Mouse (Mus musculus) liver, postnatal 0 days (tissue): ENCODE data around the gene 4933417A18Rik. TPM values are rescaled to one million over a fixed set of nuclear protein-coding genes. Genes with fewer than 3 reads are reported as not detected.
"Not testable (repeated sequence)": the region's sequence is repeated elsewhere in the genome, so short reads cannot be mapped to it uniquely, and the experiment has no call there.

Experiments used
- ATAC-seq: fragments of 200-750 bp; cut with Nextera tagmentation; 2 replicates; pipeline ENCODE4 v1.8.0; 2017; ENCODE audit warnings: mild to moderate bottlenecking, moderate library complexity
- DNase-seq: peaks from one replicate; pipeline ENCODE4 v3.0.0-alpha.2; 2016
- H3K27ac ChIP-seq: fragments of 300-500 bp; sonication (generic); 2 replicates; pipeline ENCODE4 v1.5.1; 2014; ENCODE audit warnings: antibody characterized with exemption, moderate library complexity, mild to moderate bottlenecking, low read depth
- H3K27me3 ChIP-seq: fragments of 300-500 bp; sonication (generic); 2 replicates; pipeline ENCODE4 v1.6.1; 2014; ENCODE audit warnings: low read length, control low read depth, mixed read lengths; ENCODE audit not compliant: insufficient read depth
- H3K36me3 ChIP-seq: fragments of 300-500 bp; sonication (generic); replicated peaks from 2 replicates; pipeline ENCODE4 v1.6.1; 2014; ENCODE audit warnings: mild to moderate bottlenecking, control low read depth, low read length, moderate library complexity, mixed read lengths; ENCODE audit not compliant: insufficient read depth
- H3K4me1 ChIP-seq: fragments of 300-500 bp; sonication (generic); 2 replicates; pipeline ENCODE4 v1.6.1; 2014; ENCODE audit warnings: antibody characterized with exemption, mild to moderate bottlenecking, control low read depth; ENCODE audit not compliant: insufficient read depth
- H3K4me2 ChIP-seq: fragments of 300-500 bp; sonication (generic); 2 replicates; pipeline ENCODE4 v1.6.1; 2014; ENCODE audit warnings: low read depth, mild to moderate bottlenecking, low read length, moderate library complexity, mixed read lengths
- H3K4me3 ChIP-seq: fragments of 300-500 bp; sonication (generic); 2 replicates; pipeline ENCODE4 v1.5.1; 2014; ENCODE audit warnings: low read depth, low read length
- H3K9ac ChIP-seq: fragments of 300-500 bp; sonication (generic); replicated peaks from 2 replicates; pipeline ENCODE4 v1.6.1; 2014; ENCODE audit warnings: mild to moderate bottlenecking, moderate library complexity
- H3K9me3 ChIP-seq: fragments of 300-500 bp; sonication (generic); 2 replicates; pipeline ENCODE4 v1.6.1; 2016; ENCODE audit warnings: mild to moderate bottlenecking, control low read depth, low read length, mixed read lengths
- CTCF ChIP-seq: sonication (generic); IDR thresholded peaks from 2 replicates; pipeline ENCODE4 v1.5.1; 2016; ENCODE audit warnings: antibody characterized with exemption, low read depth
- EP300 ChIP-seq: IDR thresholded peaks from 2 replicates; pipeline ENCODE4 v1.6.1; 2016; ENCODE audit warnings: antibody characterized with exemption, low read depth, mild to moderate bottlenecking
- WGBS: fragments of 180-500 bp; shearing (Covaris S2); extraction: QIAGEN DNeasy Blood & Tissue Kit; methylation state at CpG from one replicate; pipeline ENCODE4 v1.1.7; 2014; ENCODE audit not compliant: insufficient replicate concordance; 5-methylcytosine and 5-hydroxymethylcytosine counted together
- polyA plus RNA-seq: library from polyadenylated mRNA; unstranded; fragments of >200 nt; fragmentation: Nextera tagmentation; extraction: Ambion mirVana; gene quantifications from 2 replicates; pipeline ENCODE4 v1.2.1, GENCODE M21; 2015

The 4933417A18Rik gene
- polyA plus RNA-seq = not detected in 2 replicates

GRCm38 (mm10) chr13:34924210-34924609 lies at the start of gene 4933417A18Rik, which contains the start of gene Fam217a:
4933417A18Rik (plus strand) TSS chr13:34924409.
Fam217a (minus strand) TSS chr13:34924310.
- no peak within 1 kb of the TSS for H3K9ac ChIP-seq
- no peak within 1 kb of the TSS for H3K4me2 ChIP-seq
- no peak for DNase-seq
- H3K27ac ChIP-seq = no peak within 1 kb of the TSS
- no peak for ATAC-seq
- no peaks in the 10 kb centered on the region for H3K4me1 ChIP-seq
- no peaks in the 10 kb centered on the region for H3K27me3 ChIP-seq
- no peaks in the 10 kb centered on the region for H3K36me3 ChIP-seq
- 72% methylated on average over 4 of the region's 4 CpGs for WGBS
- H3K4me3 ChIP-seq = no peak within 1 kb of the TSS
- H3K9me3 ChIP-seq = no peaks in the 10 kb centered on the region
- TF ChIP-seq CTCF (no peak), EP300 (no peak)

- DNase-seq, ATAC-seq, H3K27me3 ChIP-seq, H3K9me3 ChIP-seq, H3K36me3 ChIP-seq: not testable (repeated sequence)
- Histone ChIP-seq H3K4me2 (peak overlapping the region; percentile 86), H3K9ac (peak overlapping the region; percentile 94), H3K27ac (peak overlapping the region; percentile 100), H3K4me3 (peak overlapping the region; percentile 97), H3K4me1 (peaks cover 29% of the 10 kb centered on the region)
- 13% methylated on average over 13 of the region's 13 CpGs for WGBS
Measured at GRCm38 (mm10) chr13:34874736-34875135, 49.5 kb upstream of the 4933417A18Rik start.

GRCm38 (mm10) chr13:34875166-34875710 lies 49.0 kb upstream of the 4933417A18Rik start, which contains the start of gene Prpf4b:
Prpf4b (plus strand) TSS chr13:34875302.
- WGBS = under 1% methylated on average over 40 of the region's 40 CpGs
- DNase-seq (peak; percentile 93), ATAC-seq (peak; percentile 72)
- Histone ChIP-seq H3K4me1 (peaks cover 29% of the 10 kb centered on the region), H3K9ac (peak within 1 kb of the TSS; percentile 94), H3K4me3 (peak within 1 kb of the TSS; percentile 97), H3K27ac (peak within 1 kb of the TSS; percentile 100), H3K4me2 (peak within 1 kb of the TSS; percentile 86), H3K36me3 (0 out of 2 replicates have a peak, but pooled peaks cover 3% of the 10 kb centered on the region), H3K27me3 (no peaks in the 10 kb centered on the region), H3K9me3 (no peaks in the 10 kb centered on the region)
- TF ChIP-seq CTCF (no peak), EP300 (no peak)

- Histone ChIP-seq H3K9ac (peak overlapping the region; percentile 94), H3K4me3 (peak overlapping the region; percentile 97), H3K9me3 (no peaks in the 10 kb centered on the region), H3K36me3 (0 out of 2 replicates have a peak, but pooled peaks cover 3% of the 10 kb centered on the region), H3K27ac (peak overlapping the region; percentile 100), H3K4me2 (peak overlapping the region; percentile 86), H3K27me3 (no peaks in the 10 kb centered on the region), H3K4me1 (peaks cover 29% of the 10 kb centered on the region)
- under 1% methylated on average over 46 of the region's 50 CpGs for WGBS
- TF ChIP-seq CTCF (peak; percentile 64), EP300 (no peak)
- DNase-seq (peak; percentile 79), ATAC-seq (peak; percentile 51)
Measured at GRCm38 (mm10) chr13:34875741-34876445, 48.3 kb upstream of the 4933417A18Rik start.

GRCm38 (mm10) chr13:34876481-34876880 lies 47.7 kb upstream of the 4933417A18Rik start:
- peak overlapping the region; percentile 94 for H3K9ac ChIP-seq
- no peak for TF ChIP-seq EP300
- no peak for TF ChIP-seq CTCF
- H3K4me2 ChIP-seq = peak overlapping the region; percentile 86
- H3K27me3 ChIP-seq = no peaks in the 10 kb centered on the region
- WGBS = 6% methylated on average over 3 of the region's 3 CpGs
- DNase-seq = no peak
- H3K36me3 ChIP-seq = 0 out of 2 replicates have a peak, but pooled peaks cover 6% of the 10 kb centered on the region
- H3K4me1 ChIP-seq = peaks cover 29% of the 10 kb centered on the region
- H3K9me3 ChIP-seq = no peaks in the 10 kb centered on the region
- peak overlapping the region; percentile 97 for H3K4me3 ChIP-seq
- peak overlapping the region; percentile 100 for H3K27ac ChIP-seq
- no peak for ATAC-seq

GRCm38 (mm10) chr13:34892871-34893270 lies 31.3 kb upstream of the 4933417A18Rik start:
- Histone ChIP-seq H3K4me2 (no peak overlapping the region), H3K27me3 (no peaks in the 10 kb centered on the region), H3K27ac (no peak overlapping the region), H3K36me3 (peaks cover 90% of the 10 kb centered on the region), H3K4me3 (no peak overlapping the region), H3K4me1 (no peaks in the 10 kb centered on the region), H3K9me3 (no peaks in the 10 kb centered on the region), H3K9ac (no peak overlapping the region)
- WGBS = 91% methylated on average over 1 of the region's 1 CpGs
- no peak for ATAC-seq
- no peak for TF ChIP-seq CTCF
- no peak for TF ChIP-seq EP300
- no peak for DNase-seq
